Mouse (Mus musculus): ENCODE results near the gene Calm3.

- TF ChIP-seq POLR2A (IDR thresholded peaks at IDR 0.05; ENCODE audit: low read depth, low read length), result no peak
- TF ChIP-seq CTCF (conservative IDR thresholded peaks at IDR 0.05; ENCODE audit: insufficient read depth, insufficient read length, low read depth, low read length), result no peak
Measured at GRCm38 (mm10) chr7:16909909-16910308, 14.0 kb downstream of the Calm3 start.
